Mouse (Mus musculus) kidney, postnatal 14 days (tissue): ENCODE measurements around the gene Mapt.
A peak's percentile ranks its signal among the peaks of the same experiment; 100 is the strongest.
"Not testable (repeated sequence)": the region's sequence is repeated elsewhere in the genome, so short reads cannot be mapped to it uniquely, and the experiment has no call there.

Source experiments
- DNase-seq: peaks from one replicate; pipeline ENCODE4 v3.0.0; 2022; ENCODE audit warnings: mixed read lengths

The Mapt gene

GRCm38 (mm10) chr11:104231041-104231911 is at the start of gene Mapt:
Gene Mapt (plus strand): TSS chr11:104231390.
- DNase-seq = peak; percentile 94

- no peak for DNase-seq
These were observed 49.0 kb upstream of the Mapt start for GRCm38 (mm10) chr11:104182141-104182540.

- no peak for DNase-seq
These were observed 44.9 kb upstream of the Mapt start, which contains the start of gene Sppl2c for GRCm38 (mm10) chr11:104186135-104186836. Gene Sppl2c (plus strand): TSS chr11:104186327.

- DNase-seq = no peak
These were observed 44.4 kb upstream of the Mapt start for GRCm38 (mm10) chr11:104186837-104187150.

- no peak for DNase-seq
These were observed 43.4 kb upstream of the Mapt start for GRCm38 (mm10) chr11:104187766-104188165.

- no peak for DNase-seq
These were observed 41.2 kb upstream of the Mapt start for GRCm38 (mm10) chr11:104190008-104190407.

- DNase-seq = no peak
These were observed 35.8 kb upstream of the Mapt start for GRCm38 (mm10) chr11:104195382-104195781.

GRCm38 (mm10) chr11:104195791-104196190 is 35.4 kb upstream of the Mapt start:
- peak; percentile 76 for DNase-seq

GRCm38 (mm10) chr11:104197861-104198260 is 33.3 kb upstream of the Mapt start:
- DNase-seq = peak; percentile 46

- no peak for DNase-seq
These were observed 27.9 kb upstream of the Mapt start for GRCm38 (mm10) chr11:104203271-104203670.

GRCm38 (mm10) chr11:104206573-104206972 is 24.6 kb upstream of the Mapt start:
- no peak for DNase-seq

GRCm38 (mm10) chr11:104209041-104209440 is 22.1 kb upstream of the Mapt start:
- DNase-seq = no peak

GRCm38 (mm10) chr11:104211251-104211650 is 19.9 kb upstream of the Mapt start:
- DNase-seq = no peak

GRCm38 (mm10) chr11:104214128-104214527 is 17.1 kb upstream of the Mapt start:
- not testable (repeated sequence) for DNase-seq

- DNase-seq = no peak
These were observed 13.1 kb upstream of the Mapt start for GRCm38 (mm10) chr11:104218075-104218474.

- DNase-seq = no peak
These were observed 10.9 kb upstream of the Mapt start for GRCm38 (mm10) chr11:104220291-104220690.

- no peak for DNase-seq
These were observed 9.4 kb upstream of the Mapt start for GRCm38 (mm10) chr11:104221751-104222150.

GRCm38 (mm10) chr11:104223301-104223700 is 7.9 kb upstream of the Mapt start:
- DNase-seq = no peak

GRCm38 (mm10) chr11:104229391-104229790 is 1.8 kb upstream of the Mapt start:
- DNase-seq = no peak

GRCm38 (mm10) chr11:104230066-104230778 is 968 bp upstream of the Mapt start:
- DNase-seq = peak; percentile 53

GRCm38 (mm10) chr11:104232141-104233061 is 1.2 kb downstream of the Mapt start:
- peak; percentile 56 for DNase-seq

- DNase-seq = no peak
These were observed 1.9 kb downstream of the Mapt start for GRCm38 (mm10) chr11:104233101-104233500.
